Mouse (Mus musculus): Measurements from ENCODE around the gene Lsm2. TPM values are rescaled to one million over a fixed set of nuclear protein-coding genes. Genes with fewer than 3 reads are reported as not detected.

Lsm2 gene
- polyA plus RNA-seq, 2 experiments from 2014 or later: 51.4 to 54.8 TPM

DNA sequence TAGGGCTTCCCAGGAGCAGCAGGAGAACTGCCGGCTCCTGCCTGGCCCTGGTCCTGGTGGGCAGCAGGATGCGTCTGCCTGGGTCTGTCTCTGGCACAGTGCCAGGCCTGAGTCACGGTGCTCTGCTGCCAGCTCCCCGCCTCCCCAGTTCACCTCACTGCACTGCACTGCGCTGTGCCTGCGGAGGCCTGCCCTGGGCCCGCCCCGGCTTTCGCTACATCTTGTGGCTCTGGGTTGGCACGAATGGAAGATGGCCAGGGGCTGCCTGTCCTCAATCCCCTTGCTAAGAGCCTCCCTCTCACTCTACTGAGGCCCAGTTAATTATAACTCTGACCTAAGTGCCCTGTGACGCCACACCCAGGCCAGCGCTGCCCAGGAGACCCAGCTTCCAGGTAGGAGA is 34.7 kb downstream of the Lsm2 start, which contains the start of gene Vwa7:
Vwa7 (plus strand) TSS at position 204 of the 400 bp plus-strand sequence.
- ATAC-seq: no peak

DNA sequence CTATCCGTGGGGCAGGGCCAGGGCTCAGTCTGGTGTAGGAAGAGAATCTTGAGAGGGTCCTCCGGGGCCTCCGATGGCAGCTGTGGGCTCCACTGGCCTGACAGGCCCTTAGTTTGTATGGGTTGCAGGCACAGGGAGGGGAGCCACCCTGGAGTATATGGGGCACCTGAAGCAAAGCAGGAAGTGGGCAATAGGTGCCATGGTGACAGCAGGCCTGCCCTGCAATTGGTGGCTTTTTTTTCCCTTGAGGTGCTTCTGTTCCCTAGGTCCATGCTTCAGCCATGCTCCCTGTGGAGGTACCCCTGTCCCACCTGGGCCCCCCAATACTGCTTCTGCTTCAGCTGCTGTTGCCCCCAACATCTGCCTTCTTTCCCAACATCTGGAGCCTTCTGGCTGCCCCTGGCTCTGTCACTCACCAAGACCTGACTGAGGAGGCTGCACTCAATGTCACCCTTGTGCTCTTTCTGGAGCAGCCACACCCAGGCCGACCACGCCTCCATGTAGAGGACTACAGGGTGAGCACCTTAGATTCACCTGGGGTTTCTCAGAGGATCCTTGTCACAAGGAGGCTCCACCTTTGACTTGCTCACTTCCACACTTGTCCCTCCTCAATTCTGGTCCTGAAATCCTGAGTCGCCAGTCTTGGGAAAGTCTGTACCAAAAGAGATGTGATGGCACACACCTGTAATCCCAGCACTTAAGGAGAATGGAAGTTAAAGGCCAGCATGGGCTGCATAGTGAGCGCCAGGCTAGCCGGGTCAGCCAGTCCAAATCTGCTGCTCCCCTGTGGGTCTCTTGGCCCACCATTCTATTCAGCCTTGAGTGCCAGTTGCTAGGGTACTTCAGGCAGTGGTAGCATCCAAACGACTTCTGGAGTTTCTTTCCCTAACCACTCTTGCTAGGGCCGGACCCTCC is 35.4 kb downstream of the Lsm2 start:
- ATAC-seq: peak; percentile 70

DNA sequence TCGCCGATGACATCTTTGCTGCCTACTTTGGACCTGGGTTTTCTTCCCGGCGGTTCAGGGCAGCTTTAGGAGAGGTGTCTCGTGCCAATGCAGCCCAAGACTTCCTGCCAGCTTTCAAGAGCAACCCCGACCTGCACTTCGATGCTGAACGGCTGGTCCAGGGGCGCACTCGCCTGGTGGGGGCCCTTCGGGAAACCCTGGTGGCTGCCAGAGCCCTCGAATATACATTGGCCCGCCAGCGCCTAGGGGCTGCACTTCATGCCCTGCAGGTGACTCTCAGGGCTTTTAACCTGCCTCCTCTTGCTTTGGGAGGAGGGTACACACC is 36.0 kb downstream of the Lsm2 start:
- no peak for ATAC-seq

DNA sequence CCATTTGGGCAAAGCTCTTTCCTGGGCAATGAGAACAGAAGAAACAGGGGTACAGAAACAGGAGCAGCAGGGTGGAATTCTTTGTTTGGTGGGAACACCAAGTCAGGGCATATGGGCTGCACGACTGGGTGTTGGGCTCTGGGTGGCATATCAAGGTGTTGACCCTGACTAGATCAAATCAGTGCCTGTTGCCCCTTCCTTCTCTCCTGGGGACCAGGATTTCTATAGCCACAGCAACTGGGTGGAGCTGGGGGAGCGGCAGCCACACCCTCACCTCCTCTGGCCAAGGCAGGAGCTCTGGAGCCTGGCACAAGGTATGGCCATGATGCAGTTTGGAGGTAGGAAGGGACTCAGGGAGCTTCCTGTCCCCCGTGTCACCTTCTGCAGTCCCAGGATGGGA is 36.5 kb downstream of the Lsm2 start:
- no peak for ATAC-seq

DNA sequence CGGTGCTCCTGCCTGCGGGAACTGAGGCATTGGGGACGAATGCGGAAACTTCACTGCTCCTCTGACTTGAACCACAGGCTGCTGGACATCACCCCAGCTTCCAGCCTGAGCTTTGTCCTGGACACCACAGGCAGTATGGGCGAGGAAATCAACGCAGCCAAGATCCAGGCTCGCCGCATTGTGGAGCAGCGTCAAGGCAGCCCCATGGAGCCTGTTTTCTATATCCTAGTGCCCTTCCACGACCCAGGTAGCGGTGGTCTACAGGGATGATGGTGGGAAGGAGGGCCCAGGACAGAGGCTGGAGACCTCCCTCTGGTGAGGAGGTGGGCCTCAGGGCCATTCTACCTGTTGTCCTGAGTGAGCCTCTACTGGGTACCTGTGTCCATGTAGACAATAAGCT is 38.2 kb downstream of the Lsm2 start:
- no peak for ATAC-seq

DNA sequence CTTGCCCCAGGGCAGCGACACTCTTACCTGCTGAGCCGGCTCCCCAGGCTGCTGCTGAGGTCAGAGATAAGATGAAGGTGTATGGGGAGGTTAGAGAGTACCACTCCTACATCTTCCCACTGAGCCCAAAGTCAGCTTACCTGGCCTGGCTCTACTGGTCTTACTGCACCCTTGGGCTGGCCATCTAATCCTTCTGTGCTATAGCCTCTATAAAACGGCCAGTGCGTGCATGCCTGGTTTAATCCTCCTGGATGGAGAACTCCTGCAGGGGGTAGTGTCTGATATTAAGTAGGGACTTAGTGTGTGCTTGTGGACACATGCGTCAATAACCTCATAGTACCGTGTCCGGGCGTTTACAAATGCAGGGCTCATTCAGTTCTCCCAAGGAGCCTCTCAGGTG is 38.9 kb downstream of the Lsm2 start:
- ATAC-seq: no peak

DNA sequence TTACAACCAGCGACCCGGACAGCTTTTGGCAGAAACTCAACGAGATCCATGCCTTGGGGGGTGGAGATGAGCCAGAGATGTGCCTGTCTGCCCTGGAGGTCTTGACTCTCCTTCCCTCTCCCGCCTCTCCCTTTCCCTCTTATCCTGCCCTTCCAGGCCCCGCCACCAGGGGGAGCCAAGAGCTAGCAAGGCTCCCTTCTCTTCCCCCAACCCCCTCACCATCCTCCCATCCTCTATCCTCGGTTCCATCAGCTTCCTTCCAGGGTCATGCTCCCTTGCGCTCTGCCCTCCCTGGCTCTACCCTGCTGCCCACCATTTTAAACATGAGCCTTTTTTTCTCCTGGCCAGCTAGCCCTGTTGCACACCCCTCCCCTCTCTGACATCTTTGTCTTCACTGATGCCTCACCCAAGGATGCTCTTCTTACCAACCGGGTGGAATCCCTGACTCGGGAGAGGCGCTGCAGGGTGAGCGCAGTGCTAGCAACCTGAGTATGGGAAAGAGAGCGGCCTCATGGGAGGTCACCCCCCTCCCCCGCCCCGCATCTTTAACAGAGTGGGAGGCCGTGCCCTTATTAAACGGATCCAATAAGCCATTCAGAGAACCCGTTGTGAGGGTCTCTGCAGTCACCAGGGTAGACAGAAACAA is 39.6 kb downstream of the Lsm2 start:
- ATAC-seq: peak; percentile 74

DNA sequence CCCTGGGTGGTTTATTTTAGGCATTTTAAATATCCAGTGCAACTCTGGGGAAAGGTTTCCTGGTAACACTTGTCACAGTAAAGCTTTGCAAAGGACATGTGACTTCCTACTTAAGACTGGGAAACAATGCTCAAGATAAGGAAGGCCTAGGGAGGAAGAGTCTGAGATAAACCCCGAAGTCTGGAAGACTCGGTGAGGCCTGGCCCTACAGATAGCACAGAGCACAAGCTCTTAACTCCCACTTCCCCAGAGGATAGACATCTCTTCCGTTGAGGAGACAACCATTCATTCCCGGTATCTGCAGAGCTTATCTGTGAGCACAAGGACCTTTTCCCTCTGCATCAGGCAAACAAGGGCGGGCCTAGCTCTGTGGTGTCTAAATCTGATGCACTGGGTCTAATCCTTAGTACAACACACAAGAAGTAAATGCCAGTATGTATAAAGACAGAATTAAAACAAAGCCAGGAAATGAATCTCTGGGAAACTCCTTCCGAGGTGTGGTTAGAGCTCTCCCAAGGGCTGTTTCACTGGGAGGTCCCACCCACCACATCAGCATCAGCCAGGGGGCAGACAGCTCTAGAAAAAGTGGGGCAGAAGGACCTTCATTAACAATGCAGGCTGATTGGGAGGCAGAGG is 40.3 kb downstream of the Lsm2 start:
- ATAC-seq: no peak

DNA sequence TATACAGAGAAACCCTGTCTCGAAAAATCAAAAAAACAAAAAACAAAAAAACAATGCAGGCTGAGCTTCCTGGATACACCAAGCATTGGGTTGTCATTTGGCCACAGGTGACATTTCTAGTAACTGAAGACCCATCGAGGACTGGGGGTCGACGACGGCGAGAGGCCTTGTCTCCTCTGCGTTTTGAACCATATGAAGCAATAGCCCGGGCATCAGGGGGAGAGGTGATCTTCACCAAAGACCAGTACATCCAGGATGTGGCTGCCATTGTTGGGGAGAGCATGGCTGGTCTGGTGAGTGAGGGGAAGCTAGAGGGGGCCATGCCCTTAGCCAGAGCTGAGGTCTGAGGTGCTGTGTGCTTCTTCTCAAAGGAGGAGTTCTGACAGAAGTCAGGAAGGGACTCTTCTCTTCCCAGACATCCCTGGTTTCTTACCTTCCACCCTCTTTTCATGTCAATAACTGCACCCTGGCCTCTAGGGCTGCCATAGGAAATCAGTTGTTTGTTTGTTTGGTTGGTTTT is 40.9 kb downstream of the Lsm2 start:
- no peak for ATAC-seq

DNA sequence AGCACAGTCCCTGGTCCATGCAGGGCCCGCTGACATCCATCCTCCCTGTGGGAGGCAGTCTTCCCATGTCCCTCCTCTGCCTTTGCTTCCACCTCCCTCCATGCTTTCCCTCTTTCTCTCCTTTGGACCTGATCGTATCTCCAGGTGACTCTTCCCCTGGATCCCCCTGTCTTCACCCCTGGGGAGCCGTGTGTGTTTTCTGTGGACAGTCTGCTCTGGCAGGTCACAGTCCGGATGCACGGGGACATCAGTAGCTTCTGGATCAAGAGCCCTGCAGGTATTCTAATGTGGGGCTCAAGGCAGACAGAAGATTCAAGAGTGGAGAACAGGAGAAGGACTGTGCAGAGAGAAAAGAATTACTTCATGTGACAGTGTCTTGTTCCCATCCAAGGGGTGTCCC is 41.6 kb downstream of the Lsm2 start:
- ATAC-seq: no peak

DNA sequence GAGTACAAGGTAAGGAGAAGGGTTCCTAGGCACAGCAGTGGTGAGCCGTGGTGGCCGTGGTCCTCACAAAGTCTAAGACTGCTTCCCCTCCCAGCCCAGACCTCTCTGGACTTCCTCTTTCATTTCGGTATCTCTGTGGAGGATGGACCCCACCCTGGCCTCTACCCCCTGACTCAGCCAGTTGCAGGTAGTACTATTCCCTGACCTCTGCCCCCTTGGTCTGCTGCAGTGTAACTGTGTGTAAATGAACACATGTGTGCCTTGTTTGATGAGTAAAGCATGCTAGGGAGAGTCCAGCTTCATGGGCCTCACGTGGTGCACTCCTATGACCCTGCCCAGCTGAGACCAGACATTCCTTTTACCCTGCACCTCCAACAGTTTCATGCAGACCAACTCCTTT is 42.1 kb downstream of the Lsm2 start:
- ATAC-seq: no peak

DNA sequence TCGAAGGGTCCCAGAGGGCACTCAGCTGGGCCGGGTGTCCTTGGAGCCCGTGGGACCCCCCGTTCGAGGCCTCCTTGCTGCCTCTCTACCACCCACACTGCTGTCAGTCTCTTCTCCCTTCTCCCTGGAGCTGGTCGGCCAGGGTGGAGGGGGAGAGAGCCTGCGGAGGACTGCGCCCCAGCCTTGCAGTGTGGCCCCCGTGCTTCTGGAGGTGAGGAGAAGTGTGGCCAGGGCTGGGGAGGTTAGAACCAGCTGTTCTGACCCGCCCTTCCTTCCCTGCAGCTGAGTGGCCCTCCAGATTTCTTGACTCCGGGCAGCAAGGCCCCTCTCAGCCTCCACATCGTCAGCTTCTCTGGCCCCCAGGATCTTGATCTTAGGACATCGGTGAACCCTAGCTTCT is 42.6 kb downstream of the Lsm2 start:
- ATAC-seq: no peak

DNA sequence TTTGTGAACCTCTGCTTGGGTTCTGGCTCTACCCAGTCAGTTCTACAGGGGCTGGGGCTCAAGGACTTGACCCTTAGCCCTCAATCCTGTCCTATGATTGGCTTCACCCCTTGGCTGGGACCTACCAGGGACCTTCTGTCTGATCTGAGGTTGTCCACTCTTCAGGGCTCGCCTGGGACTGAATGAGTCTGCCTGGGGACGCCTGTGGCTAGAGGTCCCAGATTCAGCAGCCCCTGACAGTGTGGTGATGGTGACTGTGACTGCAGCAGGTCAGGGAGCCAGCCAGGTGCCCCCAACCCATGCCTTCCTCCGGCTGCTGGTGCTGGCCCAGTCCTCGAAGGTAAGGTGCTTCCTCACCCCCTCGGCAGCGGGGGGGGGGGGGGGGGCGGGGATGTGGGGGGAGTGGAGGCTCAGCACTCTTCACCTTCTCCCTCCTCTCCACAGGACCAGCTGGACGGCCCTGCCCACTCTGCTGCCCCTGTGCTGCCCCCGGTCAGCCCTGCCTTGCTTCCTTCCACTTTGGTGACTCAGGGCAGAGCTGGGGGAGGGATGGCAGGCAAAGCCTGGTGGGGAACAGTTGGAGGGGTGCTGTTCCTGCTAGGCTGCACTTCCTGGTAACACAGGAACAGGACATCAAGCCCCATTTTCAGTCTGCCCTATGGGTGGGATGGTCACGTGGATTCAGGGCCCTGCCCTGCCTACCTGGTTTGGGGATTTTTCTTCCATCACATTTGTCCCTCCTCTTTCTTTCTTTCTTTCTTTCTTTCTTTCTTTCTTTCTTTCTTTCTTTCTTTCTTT is 43.2 kb downstream of the Lsm2 start:
- ATAC-seq: no peak

DNA sequence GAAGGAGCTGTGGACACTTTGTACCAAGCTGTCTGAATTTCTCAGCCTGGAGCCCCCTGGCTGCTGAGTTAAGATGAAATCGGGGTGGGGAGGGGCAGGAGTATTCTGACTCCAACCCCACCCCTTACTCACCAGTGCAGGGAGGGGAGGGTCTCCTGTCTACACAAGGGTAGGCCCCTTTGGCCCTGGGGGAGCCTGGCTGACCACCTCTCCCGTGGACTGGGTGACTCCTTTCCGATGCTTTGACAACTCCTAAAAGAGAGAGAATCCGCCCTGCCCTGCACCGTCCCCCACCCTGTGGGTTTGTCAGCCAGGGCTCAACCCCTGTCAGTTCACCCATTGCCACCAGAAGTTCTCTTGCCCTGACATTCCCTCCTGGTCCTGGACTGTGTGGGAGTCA is 44.5 kb downstream of the Lsm2 start:
- ATAC-seq: no peak

DNA sequence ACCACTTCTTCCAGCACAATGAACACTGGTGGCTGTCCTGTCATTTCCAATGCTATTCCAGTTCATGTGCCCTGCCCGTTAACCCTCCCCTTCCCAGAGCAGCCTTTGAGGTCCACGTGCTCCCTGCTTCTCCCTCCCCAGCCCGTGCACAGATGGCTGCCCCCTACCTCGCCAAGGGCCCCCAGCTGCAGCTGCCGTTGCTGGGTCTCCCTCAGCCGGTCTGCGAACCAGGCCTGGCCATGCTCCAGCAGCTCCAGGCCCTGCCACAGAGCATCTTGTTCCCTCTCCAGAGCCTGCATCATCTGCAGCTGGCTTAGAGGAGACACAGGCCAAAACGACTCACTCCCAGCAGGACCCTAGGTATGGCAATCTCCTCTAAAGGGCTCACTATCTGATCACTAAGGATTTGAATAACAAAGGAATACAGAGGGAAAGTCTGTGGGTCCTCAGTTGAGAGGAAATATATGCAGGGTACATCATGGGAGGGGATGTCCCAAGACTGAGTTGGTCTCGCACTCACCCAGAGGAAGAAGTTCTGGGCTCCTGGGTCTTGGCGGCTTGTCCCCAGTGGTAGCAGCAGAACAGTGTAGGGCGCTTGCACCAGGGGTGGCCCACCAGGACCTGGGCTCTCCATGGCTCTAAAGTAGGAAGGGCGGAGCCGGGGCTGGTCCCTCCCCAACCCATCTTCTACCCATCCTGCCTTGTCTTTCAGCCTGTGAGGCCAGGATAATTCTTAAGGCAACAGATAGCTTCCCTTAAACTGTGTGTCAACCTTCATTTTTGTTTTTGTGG is 45.8 kb downstream of the Lsm2 start, which contains the start of gene Sapcd1:
Sapcd1 (minus strand) TSS at position 740 of the 792 bp plus-strand sequence.
- peak; percentile 58 for ATAC-seq

DNA sequence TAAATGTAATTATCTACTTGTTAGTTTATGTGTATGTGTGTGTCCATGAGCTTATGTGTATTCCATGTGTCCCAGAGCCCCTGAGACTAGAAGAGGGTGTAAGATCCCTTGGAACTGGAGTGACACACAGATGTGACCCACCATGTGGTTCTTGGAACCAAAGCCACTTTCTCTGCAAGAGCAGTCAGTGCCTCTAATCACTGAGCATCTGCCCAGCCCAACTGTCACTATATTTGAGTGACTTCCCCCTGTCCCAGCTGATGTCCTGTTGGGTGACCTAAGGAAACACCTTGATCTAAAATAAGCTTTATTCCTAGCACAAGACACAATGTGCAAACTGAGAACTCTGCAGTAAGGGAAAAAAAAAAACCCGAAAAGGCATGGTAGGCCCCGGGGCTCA is 46.7 kb downstream of the Lsm2 start:
- no peak for ATAC-seq

DNA sequence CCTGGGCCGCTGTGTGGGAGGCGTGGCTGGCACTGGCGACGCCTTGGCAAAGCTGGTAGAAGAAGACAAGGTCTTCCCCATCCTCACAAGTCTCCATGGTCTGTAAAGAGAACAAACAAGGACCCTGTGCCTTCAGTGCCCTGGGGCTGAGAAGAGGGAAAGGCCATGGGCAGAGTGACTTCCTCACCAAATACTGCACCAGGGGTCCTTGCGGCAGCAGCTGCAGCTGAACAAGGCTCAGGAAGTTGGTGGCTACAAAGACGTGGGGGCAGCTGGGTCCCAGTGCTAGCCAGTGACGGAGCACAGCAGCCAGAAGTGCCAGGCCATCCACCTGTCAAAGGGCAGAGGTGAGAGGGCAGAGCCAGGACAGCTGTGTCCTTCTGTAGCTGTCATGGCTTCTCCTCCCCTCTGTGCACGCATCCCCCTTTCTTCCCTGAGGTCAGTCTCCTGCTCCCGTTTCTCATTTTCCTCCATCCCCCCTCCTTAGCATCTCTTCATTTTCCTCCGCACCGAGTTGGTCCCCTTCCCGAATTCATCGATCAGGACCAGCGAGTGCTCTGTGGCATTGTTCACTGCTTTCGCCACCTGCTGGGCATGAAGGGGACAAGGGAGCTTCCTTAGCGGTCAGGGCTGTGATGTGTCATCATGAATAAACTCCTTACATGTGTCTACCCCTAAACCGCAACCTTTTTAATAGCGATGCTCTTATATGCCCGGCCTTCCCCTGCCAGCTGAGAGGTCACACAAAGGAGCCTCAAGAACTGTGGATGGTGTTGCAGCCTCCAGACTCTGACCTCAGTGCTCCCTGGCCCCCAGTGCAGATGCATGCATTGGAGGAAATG is 48.2 kb downstream of the Lsm2 start:
- ATAC-seq: no peak

DNA sequence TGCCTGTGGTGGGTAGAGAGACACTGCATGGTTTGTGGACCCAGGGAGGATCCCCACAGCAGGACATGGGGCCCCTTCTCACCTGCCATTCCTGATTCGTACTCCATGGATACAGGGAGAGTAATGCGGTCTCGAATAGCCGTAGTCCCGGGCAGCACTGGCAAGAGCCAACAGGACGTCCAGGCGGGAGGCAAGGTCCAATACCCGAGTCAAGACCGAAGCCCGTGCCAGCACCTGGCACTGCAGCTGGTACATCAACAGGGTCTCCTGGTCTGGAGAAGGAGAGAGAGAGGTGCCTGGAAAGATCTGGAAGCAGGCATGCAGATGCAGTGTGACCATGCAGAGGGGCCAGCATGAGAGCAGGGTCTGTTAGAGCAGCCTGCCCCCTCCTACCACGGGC is 49.6 kb downstream of the Lsm2 start:
- no peak for ATAC-seq

DNA sequence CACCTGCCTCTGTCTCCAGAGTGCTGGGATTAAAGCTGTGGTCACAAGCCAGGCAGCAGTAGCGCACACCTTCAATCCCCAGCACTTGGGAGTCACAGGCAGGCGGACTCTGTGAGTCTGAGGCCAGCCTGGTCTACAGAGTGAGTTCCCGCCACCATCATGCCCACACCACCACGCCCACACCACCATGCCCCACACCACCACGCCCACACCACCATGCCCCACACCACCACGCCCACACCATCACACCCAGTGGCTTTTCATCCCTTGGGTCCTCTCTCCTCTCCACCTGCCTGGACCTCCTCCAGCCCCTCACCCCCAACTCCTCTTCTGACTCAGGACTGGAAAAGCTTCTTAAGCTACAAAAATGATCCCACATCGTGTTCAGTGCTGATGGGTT is 50.2 kb downstream of the Lsm2 start:
- no peak for ATAC-seq

DNA sequence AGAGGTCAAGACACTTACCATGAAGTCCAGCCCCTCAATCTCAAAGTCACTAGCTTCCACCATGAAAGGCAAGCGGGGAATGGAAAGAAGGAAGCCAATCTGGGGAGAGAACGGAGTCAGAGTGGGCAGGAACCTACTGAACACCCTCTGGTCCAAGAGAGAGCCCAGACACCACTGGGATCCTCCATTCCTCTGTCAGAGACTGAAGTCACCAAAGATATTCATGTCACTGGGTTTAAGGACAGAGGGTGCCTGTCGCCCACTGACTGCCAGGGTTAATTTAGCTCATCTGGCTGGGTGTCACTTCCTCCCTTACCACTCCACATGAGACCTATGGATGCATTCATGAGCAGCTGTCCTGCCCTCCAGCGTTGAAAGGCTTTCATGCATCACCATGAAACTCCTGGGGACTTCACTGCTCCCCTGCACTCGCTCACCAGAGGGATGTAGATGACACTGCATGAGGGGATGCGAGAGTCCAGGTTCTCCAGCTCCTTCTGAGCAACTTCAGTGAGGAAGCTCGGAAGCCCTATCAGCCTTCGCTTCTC is 50.7 kb downstream of the Lsm2 start:
- ATAC-seq: no peak

Measured in CD4-positive, CD25-positive, alpha-beta regulatory T cell, adult 4 months (primary cell).